Mouse (Mus musculus): Measurements from ENCODE around the gene Gm5724. TPM values are rescaled to one million over a fixed set of nuclear protein-coding genes. Genes with fewer than 3 reads are reported as not detected.

The Gm5724 gene
- not detected in 2 replicates for polyA plus RNA-seq (2015; fragmentation: Nextera tagmentation; extraction: Ambion mirVana)

- Histone ChIP-seq H3K27ac (replicated peaks) (no peak within 1 kb of the TSS), H3K4me3 (replicated peaks) (no peak within 1 kb of the TSS), H3K4me2 (no peak within 1 kb of the TSS), H3K36me3 (replicated peaks) (no peaks in the 10 kb centered on the region), H3K9me3 (replicated peaks) (no peaks in the 10 kb centered on the region), H3K9ac (no peak within 1 kb of the TSS), H3K4me1 (replicated peaks) (no peaks in the 10 kb centered on the region), H3K27me3 (no peaks in the 10 kb centered on the region)
- ATAC-seq (ENCODE audit: insufficient read depth) = no peak
- WGBS (ENCODE audit: insufficient replicate concordance) = 50% methylated on average over 3 of the region's 3 CpGs
Observed at GRCm38 (mm10) chr6:141773710-141774109, at the start of gene Gm5724. Gene Gm5724 (minus strand): TSS chr6:141773810.

GRCm38 (mm10) chr6:141797837-141798236, 24.2 kb upstream of the Gm5724 start:
- Histone ChIP-seq H3K27me3 (no peaks in the 10 kb centered on the region), H3K9me3 (replicated peaks) (no peaks in the 10 kb centered on the region), H3K27ac (replicated peaks) (no peak overlapping the region), H3K36me3 (replicated peaks) (no peaks in the 10 kb centered on the region), H3K4me1 (replicated peaks) (no peaks in the 10 kb centered on the region), H3K9ac (no peak overlapping the region), H3K4me2 (no peak overlapping the region), H3K4me3 (replicated peaks) (no peak overlapping the region)
- 6% methylated on average over 1 of the region's 1 CpGs for WGBS (ENCODE audit: insufficient replicate concordance)
- ATAC-seq (ENCODE audit: insufficient read depth) = no peak

GRCm38 (mm10) chr6:141774476-141774875, 866 bp upstream of the Gm5724 start:
- Histone ChIP-seq H3K4me1 (replicated peaks) (no peaks in the 10 kb centered on the region), H3K9ac (no peak overlapping the region), H3K4me3 (replicated peaks) (no peak overlapping the region), H3K36me3 (replicated peaks) (no peaks in the 10 kb centered on the region), H3K27ac (replicated peaks) (no peak overlapping the region), H3K4me2 (no peak overlapping the region), H3K9me3 (replicated peaks) (no peaks in the 10 kb centered on the region), H3K27me3 (no peaks in the 10 kb centered on the region)
- ATAC-seq (ENCODE audit: insufficient read depth) = no peak
- WGBS (ENCODE audit: insufficient replicate concordance) = 44% methylated on average over 2 of the region's 2 CpGs

GRCm38 (mm10) chr6:141691246-141691645, 82.4 kb downstream of the Gm5724 start:
- Histone ChIP-seq H3K27me3 (no peaks in the 10 kb centered on the region), H3K9ac (no peak overlapping the region), H3K4me2 (no peak overlapping the region), H3K4me1 (replicated peaks) (no peaks in the 10 kb centered on the region), H3K4me3 (replicated peaks) (no peak overlapping the region), H3K36me3 (replicated peaks) (no peaks in the 10 kb centered on the region), H3K27ac (replicated peaks) (no peak overlapping the region), H3K9me3 (replicated peaks) (no peaks in the 10 kb centered on the region)
- no peak for ATAC-seq (ENCODE audit: insufficient read depth)

GRCm38 (mm10) chr6:141687008-141687407, 86.6 kb downstream of the Gm5724 start:
- H3K27ac ChIP-seq (replicated peaks) = no peak overlapping the region
- no peak overlapping the region for H3K9ac ChIP-seq
- no peaks in the 10 kb centered on the region for H3K36me3 ChIP-seq (replicated peaks)
- no peak overlapping the region for H3K4me3 ChIP-seq (replicated peaks)
- ATAC-seq (ENCODE audit: insufficient read depth) = no peak
- no peaks in the 10 kb centered on the region for H3K4me1 ChIP-seq (replicated peaks)
- WGBS (ENCODE audit: insufficient replicate concordance) = 60% methylated on average over 4 of the region's 4 CpGs
- H3K9me3 ChIP-seq (replicated peaks) = no peaks in the 10 kb centered on the region
- no peak overlapping the region for H3K4me2 ChIP-seq
- H3K27me3 ChIP-seq = no peaks in the 10 kb centered on the region

Other genes starting within 250 kb of the Gm5724 start
- not detected in 2 replicates for gene Slco1c1, start 249.4 kb downstream of the Gm5724 start, polyA plus RNA-seq (2015; fragmentation: Nextera tagmentation; extraction: Ambion mirVana)
- gene Slco1b2, start 144.3 kb downstream of the Gm5724 start, polyA plus RNA-seq (2015; fragmentation: Nextera tagmentation; extraction: Ambion mirVana) = 3.1 and 6.4 TPM in 2 replicates
- gene Slco1a4, start 82.4 kb upstream of the Gm5724 start, polyA plus RNA-seq (2015; fragmentation: Nextera tagmentation; extraction: Ambion mirVana) = not detected in 2 replicates
- 0.02 TPM in 1 of 2 replicates, not detected in the other for gene Slco1a1, start 173.2 kb upstream of the Gm5724 start, polyA plus RNA-seq (2015; fragmentation: Nextera tagmentation; extraction: Ambion mirVana)
- gene Gm6614, start 237.6 kb upstream of the Gm5724 start, polyA plus RNA-seq (2015; fragmentation: Nextera tagmentation; extraction: Ambion mirVana) = not detected in 2 replicates